Mouse (Mus musculus) spleen, adult 2 months (tissue): ENCODE data around the gene Hcrt.

Experiments
- CTCF ChIP-seq: fragments of 200-500 bp; IDR thresholded peaks from 2 replicates; pipeline ENCODE4 v1.5.1; 2011; ENCODE audit warnings: mild to moderate bottlenecking, inconsistent platforms; ENCODE audit not compliant: insufficient read depth, insufficient read length, insufficient replicate concordance; ENCODE audit errors: extremely low read depth
- POLR2A ChIP-seq: fragments of 200-500 bp; IDR thresholded peaks from 2 replicates; pipeline ENCODE4 v1.6.1; 2011; ENCODE audit warnings: low read depth, low read length, inconsistent platforms

GRCm38 (mm10) chr11:100727201-100727600 is 35.5 kb downstream of the Hcrt start:
- TF ChIP-seq POLR2A (no peak), CTCF (no peak)
